Mouse (Mus musculus) liver, embryonic 12.5 days (tissue): ENCODE data around the gene Pof1b. TPM values are rescaled to one million over a fixed set of nuclear protein-coding genes. Genes with fewer than 3 reads are reported as not detected.
A peak's percentile ranks its signal among the peaks of the same experiment; 100 is the strongest.

Source experiments
- ATAC-seq: fragments of 200-750 bp; cut with Nextera tagmentation; 2 replicates; pipeline ENCODE4 v1.8.0; 2017; ENCODE audit warnings: moderate number of reproducible peaks, mild to moderate bottlenecking, moderate library complexity
- H3K27ac ChIP-seq: fragments of 300-500 bp; sonication (generic); 2 replicates; pipeline ENCODE4 v1.5.1; 2016; ENCODE audit warnings: mild to moderate bottlenecking
- H3K27me3 ChIP-seq: fragments of 300-500 bp; sonication (generic); replicated peaks from 2 replicates; pipeline ENCODE4 v1.6.1; 2016; ENCODE audit warnings: mild to moderate bottlenecking, moderate library complexity
- H3K36me3 ChIP-seq: fragments of 300-500 bp; sonication (generic); 2 replicates; pipeline ENCODE4 v1.6.1; 2016; ENCODE audit warnings: mild to moderate bottlenecking, moderate library complexity
- H3K4me1 ChIP-seq: fragments of 300-500 bp; sonication (generic); 2 replicates; pipeline ENCODE4 v1.6.1; 2016
- H3K4me2 ChIP-seq: fragments of 300-500 bp; sonication (generic); 2 replicates; pipeline ENCODE4 v1.6.1; 2016; ENCODE audit warnings: mild to moderate bottlenecking, moderate library complexity
- H3K4me3 ChIP-seq: fragments of 300-500 bp; sonication (generic); 2 replicates; pipeline ENCODE4 v1.5.1; 2016; ENCODE audit warnings: mild to moderate bottlenecking, moderate library complexity
- H3K9ac ChIP-seq: fragments of 300-500 bp; sonication (generic); 2 replicates; pipeline ENCODE4 v1.6.1; 2016; ENCODE audit warnings: mild to moderate bottlenecking, moderate library complexity
- H3K9me3 ChIP-seq: fragments of 300-500 bp; sonication (generic); replicated peaks from 2 replicates; pipeline ENCODE4 v1.6.1; 2016; ENCODE audit warnings: mild to moderate bottlenecking, moderate library complexity
- WGBS: fragments of 180-500 bp; shearing (Covaris S2); methylation state at CpG from one replicate; pipeline ENCODE4 v1.1.7; 2016; ENCODE audit not compliant: insufficient replicate concordance; 5-methylcytosine and 5-hydroxymethylcytosine counted together
- polyA plus RNA-seq: library from polyadenylated mRNA; unstranded; fragments of >200 nt; fragmentation: Nextera tagmentation; extraction: Ambion mirVana; gene quantifications from 2 replicates; pipeline ENCODE4 v1.2.1, GENCODE M21; 2016

Pof1b gene
- polyA plus RNA-seq = not detected in 2 replicates

GRCm38 (mm10) chrX:112698508-112698907, at the start of gene Pof1b:
Gene Pof1b, minus strand, starts transcription at chrX:112698651.
- no peaks in the 10 kb centered on the region for H3K27me3 ChIP-seq
- no peak for ATAC-seq
- 61% methylated on average over 5 of the region's 5 CpGs for WGBS
- no peaks in the 10 kb centered on the region for H3K36me3 ChIP-seq
- no peak within 1 kb of the TSS for H3K27ac ChIP-seq
- no peaks in the 10 kb centered on the region for H3K4me1 ChIP-seq
- no peak within 1 kb of the TSS for H3K9ac ChIP-seq
- no peaks in the 10 kb centered on the region for H3K9me3 ChIP-seq
- H3K4me3 ChIP-seq = no peak within 1 kb of the TSS
- H3K4me2 ChIP-seq = no peak within 1 kb of the TSS

- Histone ChIP-seq H3K4me1 (no peaks in the 10 kb centered on the region), H3K9ac (no peak overlapping the region), H3K4me3 (no peak overlapping the region), H3K9me3 (no peaks in the 10 kb centered on the region), H3K27me3 (no peaks in the 10 kb centered on the region), H3K4me2 (no peak overlapping the region), H3K36me3 (no peaks in the 10 kb centered on the region), H3K27ac (no peak overlapping the region)
- no peak for ATAC-seq
Measured at GRCm38 (mm10) chrX:112716587-112716986, 18.1 kb upstream of the Pof1b start.

DNA sequence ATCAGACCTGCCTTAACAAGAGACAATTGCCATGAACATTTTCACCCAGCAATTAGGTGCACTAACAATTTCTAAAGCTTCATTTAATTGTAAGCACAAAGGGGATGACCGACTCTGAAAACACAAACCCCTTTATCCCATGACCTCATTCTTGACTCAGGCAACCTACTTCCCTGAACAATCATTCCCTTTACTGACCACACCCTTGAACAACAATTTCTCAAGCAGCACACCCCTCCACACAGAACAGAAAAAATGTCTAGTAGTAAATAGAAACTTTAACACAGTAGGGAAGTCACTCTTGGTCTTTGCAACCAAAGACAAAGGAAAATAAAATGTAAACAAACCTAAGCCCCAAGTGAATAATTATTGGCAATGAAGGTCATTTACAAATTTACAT, 4.1 kb downstream of the Pof1b start:
- WGBS = 40% methylated on average over 1 of the region's 1 CpGs
- H3K4me2 ChIP-seq = no peak overlapping the region
- no peaks in the 10 kb centered on the region for H3K4me1 ChIP-seq
- H3K9ac ChIP-seq = no peak overlapping the region
- no peaks in the 10 kb centered on the region for H3K9me3 ChIP-seq
- no peak overlapping the region for H3K4me3 ChIP-seq
- no peak overlapping the region for H3K27ac ChIP-seq
- H3K36me3 ChIP-seq = no peaks in the 10 kb centered on the region
- ATAC-seq = no peak
- no peaks in the 10 kb centered on the region for H3K27me3 ChIP-seq

DNA sequence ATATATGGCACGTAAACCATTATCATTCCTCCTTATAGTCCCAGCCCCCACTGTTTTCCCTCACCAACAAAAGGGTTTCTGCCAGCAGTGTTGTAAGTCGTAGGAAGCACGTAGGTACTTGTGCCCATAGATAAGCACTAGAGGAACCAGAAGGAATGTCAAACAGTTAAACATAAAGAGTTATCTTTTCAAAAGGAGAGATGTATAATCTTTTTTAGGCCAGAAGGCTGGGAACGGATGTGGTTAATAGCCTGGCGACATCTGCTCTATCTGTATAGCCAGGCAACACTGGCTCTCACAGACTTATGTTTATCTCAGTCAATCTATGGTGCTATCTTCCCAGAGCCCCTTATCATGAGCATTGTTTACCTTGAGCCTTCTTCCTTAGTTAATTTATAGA, 17.8 kb downstream of the Pof1b start:
- no peak overlapping the region for H3K4me3 ChIP-seq
- peak; percentile 67 for ATAC-seq
- H3K36me3 ChIP-seq = no peaks in the 10 kb centered on the region
- WGBS = 6% methylated on average over 5 of the region's 5 CpGs
- H3K9ac ChIP-seq = no peak overlapping the region
- H3K27me3 ChIP-seq = no peaks in the 10 kb centered on the region
- H3K4me1 ChIP-seq = 0 out of 2 replicates have a peak, but pooled peaks cover 3% of the 10 kb centered on the region
- no peak overlapping the region for H3K4me2 ChIP-seq
- H3K27ac ChIP-seq = no peak overlapping the region
- no peaks in the 10 kb centered on the region for H3K9me3 ChIP-seq

DNA sequence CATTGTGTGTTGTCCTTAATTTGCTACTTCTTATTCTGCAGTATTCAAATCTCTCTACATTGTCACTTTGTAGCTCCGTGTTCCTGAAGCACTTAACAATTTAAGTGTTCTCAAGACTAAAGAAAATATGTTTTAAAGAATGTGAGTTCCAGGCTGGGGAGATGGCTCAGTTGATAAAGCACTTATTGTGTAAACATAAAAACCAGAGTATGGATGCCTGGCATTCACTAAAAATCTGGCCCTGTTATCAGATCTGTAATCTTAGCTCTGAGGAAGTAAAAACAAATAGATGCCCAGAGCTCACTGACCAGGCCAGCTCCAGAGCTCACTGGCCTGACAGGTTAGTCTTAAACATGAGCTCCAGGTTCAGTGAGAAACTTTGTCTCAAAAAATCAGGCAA, 22.9 kb downstream of the Pof1b start:
- no peak for ATAC-seq
- WGBS = 32% methylated on average over 1 of the region's 1 CpGs
- H3K36me3 ChIP-seq = no peaks in the 10 kb centered on the region

GRCm38 (mm10) chrX:112601306-112602120, 96.9 kb downstream of the Pof1b start:
- Histone ChIP-seq H3K36me3 (no peaks in the 10 kb centered on the region), H3K27ac (no peak overlapping the region), H3K4me3 (peak overlapping the region; percentile 56), H3K9ac (peak overlapping the region; percentile 52; the same call in 1 of the 2 replicates), H3K9me3 (no peaks in the 10 kb centered on the region), H3K4me2 (peak overlapping the region; percentile 67), H3K4me1 (no peaks in the 10 kb centered on the region), H3K27me3 (peaks cover 20% of the 10 kb centered on the region)
- ATAC-seq = no peak
- WGBS = 9% methylated on average over 18 of the region's 81 CpGs

More for the DNA sequence above, 22.9 kb downstream of the Pof1b start:
- Histone ChIP-seq H3K4me1 (0 out of 2 replicates have a peak, but pooled peaks cover 3% of the 10 kb centered on the region), H3K27ac (no peak overlapping the region), H3K27me3 (no peaks in the 10 kb centered on the region), H3K9me3 (no peaks in the 10 kb centered on the region), H3K9ac (no peak overlapping the region), H3K4me2 (no peak overlapping the region), H3K4me3 (no peak overlapping the region)

- H3K9me3 ChIP-seq = no peaks in the 10 kb centered on the region
- ATAC-seq = peak; percentile 80
- H3K27ac ChIP-seq = no peak within 1 kb of the TSS
- peaks cover 20% of the 10 kb centered on the region for H3K27me3 ChIP-seq
- WGBS = 19% methylated on average over 59 of the region's 79 CpGs
- H3K36me3 ChIP-seq = no peaks in the 10 kb centered on the region
- H3K9ac ChIP-seq = peak within 1 kb of the TSS; percentile 52; the same call in 1 of the 2 replicates
- peak within 1 kb of the TSS; percentile 56 for H3K4me3 ChIP-seq
- no peaks in the 10 kb centered on the region for H3K4me1 ChIP-seq
- H3K4me2 ChIP-seq = peak within 1 kb of the TSS; percentile 67
Measured at GRCm38 (mm10) chrX:112600511-112601305, 97.7 kb downstream of the Pof1b start, which contains the start of gene Zfp711. Gene Zfp711, plus strand, starts transcription at chrX:112600526.

Other genes with a start within 250 kb of the Pof1b start
- gene 2010106E10Rik, start 203.4 kb downstream of the Pof1b start, polyA plus RNA-seq = not detected in 2 replicates
- gene Zfp711, start 98.1 kb downstream of the Pof1b start, polyA plus RNA-seq = 2.8 and 3.3 TPM in 2 replicates